Mouse (Mus musculus): ENCODE measurements around the gene Tmem200a. TPM values are rescaled to one million over a fixed set of nuclear protein-coding genes. Genes with fewer than 3 reads are reported as not detected.

Gene Tmem200a
- 1.5 and 1.6 TPM in 2 replicates for polyA plus RNA-seq (2015; fragmentation: Nextera tagmentation; extraction: Ambion mirVana)

DNA sequence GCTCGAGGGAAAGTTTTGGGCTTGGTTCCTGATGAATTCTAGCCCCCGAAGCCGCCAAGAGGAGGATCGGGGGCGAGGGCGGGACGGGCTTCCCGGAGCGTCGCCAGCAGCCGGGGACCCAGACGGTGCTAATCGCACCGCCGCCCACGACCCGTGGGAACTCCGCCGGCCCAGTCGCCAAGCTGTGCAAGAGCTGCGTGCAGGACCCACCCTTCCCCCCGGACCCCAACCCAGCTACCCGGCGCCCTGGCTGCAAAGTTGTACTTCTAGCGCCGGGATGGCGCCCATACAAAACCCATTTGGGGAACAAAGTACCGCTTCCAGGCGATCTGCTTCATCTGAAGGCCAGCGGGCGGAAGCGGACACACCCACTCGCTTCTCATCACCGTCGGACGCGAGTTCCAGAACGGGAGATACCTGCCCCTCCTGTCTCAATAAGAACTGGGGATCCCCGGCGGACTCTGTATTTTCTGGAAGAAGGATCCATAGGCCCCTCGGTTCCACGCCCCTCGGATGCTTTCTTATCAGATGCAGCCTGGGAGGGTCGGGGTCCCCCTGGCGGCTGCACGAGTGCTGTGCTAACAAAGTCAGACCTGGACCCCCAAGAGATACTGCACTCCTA lies at the start of gene Tmem200a:
Gene Tmem200a (minus strand): TSS at position 532 of the 622 bp plus-strand sequence.

DNA sequence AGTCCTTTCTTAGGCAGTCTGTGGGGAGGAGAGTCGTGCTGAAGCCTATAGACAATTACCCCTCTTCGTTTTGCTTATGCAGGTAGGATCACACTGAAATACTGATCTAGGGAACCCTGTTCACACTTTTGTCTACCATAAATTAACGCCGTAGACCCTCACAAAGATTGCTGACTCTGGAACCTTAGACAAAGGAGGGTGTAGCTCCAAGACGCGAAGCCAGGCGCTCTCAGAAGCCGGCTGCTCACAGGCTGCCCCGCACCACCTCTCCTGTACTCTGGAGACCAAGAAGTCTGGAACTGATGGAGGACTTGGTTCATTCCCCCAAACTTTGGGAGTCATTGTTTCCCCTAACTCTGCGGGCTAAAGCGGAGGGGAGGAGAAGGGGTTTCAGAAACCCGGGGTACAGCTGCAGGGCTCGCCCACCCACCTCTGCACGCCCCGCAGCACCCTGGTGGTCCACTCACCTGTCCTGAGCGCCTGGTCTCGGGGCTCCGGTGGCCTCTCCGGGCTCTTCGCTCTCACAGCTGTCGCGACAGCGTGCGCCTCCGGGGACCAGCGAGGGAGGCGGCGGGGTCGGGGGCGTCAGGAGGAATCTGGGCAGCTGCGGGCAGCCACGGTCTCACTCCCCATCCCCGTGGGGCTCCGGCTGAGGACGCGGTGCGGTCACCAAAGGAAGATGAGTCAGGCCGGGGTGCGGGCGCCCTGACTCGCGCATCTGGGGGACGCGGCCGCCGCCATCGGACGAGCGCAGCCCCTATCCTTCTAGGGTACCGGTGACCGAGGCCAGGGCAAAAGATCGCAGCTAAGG lies 976 bp downstream of the Tmem200a start, which contains the start of gene Gm9767:
Gene Gm9767 (plus strand): TSS at position 585 of the 811 bp plus-strand sequence.

Other genes starting within 250 kb of the Tmem200a start
- 0.13 and 0.32 TPM in 2 replicates for gene Gm9767, start 797 bp downstream of the Tmem200a start, polyA plus RNA-seq (2015; fragmentation: Nextera tagmentation; extraction: Ambion mirVana)
- gene Samd3, start 150.7 kb upstream of the Tmem200a start, polyA plus RNA-seq (2015; fragmentation: Nextera tagmentation; extraction: Ambion mirVana), result not detected in 2 replicates